Comparison of ENCODE assay signal across 9 mouse cellular contexts in the genomic region with DNA sequence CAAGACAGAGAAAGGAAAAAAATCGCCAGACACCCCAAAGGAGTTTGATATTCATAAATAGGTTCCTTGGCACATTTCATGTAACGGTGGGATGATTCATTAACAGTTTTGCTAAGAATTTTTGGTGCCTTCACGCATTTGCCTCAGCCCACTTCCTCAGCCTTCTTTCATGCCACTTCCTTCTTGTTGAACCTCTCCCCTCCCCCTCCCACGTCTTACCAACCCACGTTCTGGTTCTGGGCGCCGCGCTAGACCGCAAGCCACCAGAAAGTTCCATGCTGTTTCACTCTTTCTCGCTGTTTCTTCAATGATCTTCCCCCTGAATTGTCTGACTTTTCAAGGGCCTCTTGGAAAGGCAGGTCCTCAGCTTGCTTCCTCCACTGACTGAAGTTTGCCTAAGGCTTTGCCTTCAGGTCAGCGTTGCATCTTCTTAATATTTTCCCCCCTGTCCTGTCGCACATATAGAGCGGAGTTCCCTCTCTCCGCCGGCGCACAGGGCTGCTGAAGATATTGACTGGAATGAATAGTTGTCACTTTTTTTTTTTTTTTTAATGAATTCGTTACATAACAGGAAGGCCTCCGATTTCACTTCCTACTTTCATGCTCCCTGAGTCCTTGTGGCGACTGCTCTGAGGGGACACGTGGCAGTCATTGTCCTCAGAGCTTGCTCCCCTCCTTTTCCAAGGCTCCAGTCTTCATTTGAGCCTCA. TPM values are rescaled to one million over a fixed set of nuclear protein-coding genes. Genes with fewer than 3 reads are reported as not detected.
DNase-seq lines count a peak whose midpoint lies in the region; ATAC-seq and TF ChIP-seq lines count a peak whose summit lies in the region.
"Had no signal": no experiment of that assay in that cellular context is flagged by ENCODE, and none has a peak within 500 bp of the region (broad histone marks: within the 10 kb centered on the region; RNA-seq: fewer than 3 reads in every experiment).

No protein-coding gene starts in this region.

- H3K9ac ChIP-seq in intestine, embryonic 14.5 days (ENCODE audit: low read length): no peak overlapping the region
- H3K9ac ChIP-seq: embryonic facial prominence, embryonic 13.5 days had no signal

- H3K27me3 ChIP-seq in testis, adult 2 months (ENCODE audit: control insufficient read depth, insufficient read depth, low read length): no peaks in the 10 kb centered on the region
- no peaks in the 10 kb centered on the region for H3K27me3 ChIP-seq in intestine, embryonic 14.5 days (replicated peaks; ENCODE audit: control insufficient read depth, insufficient read depth, low read length)
- H3K27me3 ChIP-seq in cerebellum, adult 2 months (ENCODE audit: control insufficient read depth, insufficient read depth, low read length): no peaks in the 10 kb centered on the region
- H3K27me3 ChIP-seq: embryonic facial prominence, embryonic 13.5 days had no signal

- no peak overlapping the region for H3K27ac ChIP-seq in testis, adult 2 months (ENCODE audit: control insufficient read depth, insufficient read depth, low read depth, low read length)
- 0 out of 2 replicates have a peak overlapping the region, but pooled peaks have one; percentile 43 for H3K27ac ChIP-seq in intestine, embryonic 14.5 days (ENCODE audit: low read depth)
- no peak overlapping the region for H3K27ac ChIP-seq in cerebellum, adult 2 months (ENCODE audit: insufficient read depth, low read length)
- H3K27ac ChIP-seq: embryonic facial prominence, embryonic 13.5 days had no signal

- peak overlapping the region; percentile 76 for H3K4me3 ChIP-seq in testis, adult 2 months (ENCODE audit: control insufficient read depth, low read depth, low read length)
- no peak overlapping the region for H3K4me3 ChIP-seq in intestine, embryonic 14.5 days (ENCODE audit: low read depth, low read length)
- no peak overlapping the region for H3K4me3 ChIP-seq in cerebellum, adult 2 months (replicated peaks; ENCODE audit: insufficient read depth, low read depth, low read length)
- H3K4me3 ChIP-seq: embryonic facial prominence, embryonic 13.5 days had no signal

- TF ChIP-seq CTCF in testis, adult 2 months (IDR thresholded peaks at IDR 0.05; ENCODE audit: control insufficient read depth, insufficient read depth, insufficient replicate concordance, low read depth, low read length): no peak
- TF ChIP-seq CTCF in cerebellum, adult 2 months (IDR thresholded peaks at IDR 0.05; ENCODE audit: borderline replicate concordance, insufficient read depth, low read depth, low read length): no peak

- no peaks in the 10 kb centered on the region for H3K36me3 ChIP-seq in testis, adult 2 months (ENCODE audit: control insufficient read depth, insufficient read depth, low read length)
- H3K36me3 ChIP-seq in intestine, embryonic 14.5 days (ENCODE audit: control insufficient read depth, insufficient read depth, low read length): no peaks in the 10 kb centered on the region
- H3K36me3 ChIP-seq: embryonic facial prominence, embryonic 13.5 days had no signal

- 83% methylated on average over 20 of the region's 20 CpGs for WGBS in intestine, embryonic 14.5 days
- WGBS in cerebellum, adult 2 months: 81% methylated on average over 20 of the region's 20 CpGs

- H3K4me2 ChIP-seq in intestine, embryonic 14.5 days (ENCODE audit: low read length): no peak overlapping the region

- no peak for TF ChIP-seq POLR2A in testis, adult 2 months (IDR thresholded peaks at IDR 0.05; ENCODE audit: control insufficient read depth, low read depth, low read length)
- no peak for TF ChIP-seq POLR2A in cerebellum, adult 2 months (IDR thresholded peaks at IDR 0.05; ENCODE audit: borderline replicate concordance, insufficient read depth, low read length)

- H3K4me1 ChIP-seq in testis, adult 2 months (ENCODE audit: control insufficient read depth, insufficient read depth, low read length): peaks cover 8% of the 10 kb centered on the region
- no peaks in the 10 kb centered on the region for H3K4me1 ChIP-seq in intestine, embryonic 14.5 days (replicated peaks; ENCODE audit: control insufficient read depth, insufficient read depth, low read length)
- no peaks in the 10 kb centered on the region for H3K4me1 ChIP-seq in cerebellum, adult 2 months (ENCODE audit: control insufficient read depth, insufficient read depth, low read length)

- ATAC-seq in intestine, embryonic 14.5 days (replicated peaks; ENCODE audit: low FRiP score, low TSS enrichment, low read depth): no peak
- ATAC-seq in megakaryocyte-erythroid progenitor cell, adult 5-6 weeks (replicated peaks; ENCODE audit: low FRiP score, low TSS enrichment, poor library complexity, severe bottlenecking): peak; percentile 47

- no peaks in the 10 kb centered on the region for H3K9me3 ChIP-seq in intestine, embryonic 14.5 days (ENCODE audit: control insufficient read depth, low read length)
- H3K9me3 ChIP-seq: embryonic facial prominence, embryonic 13.5 days had no signal

- DNase-seq in testis, postnatal 10 days (ENCODE audit: low spot score): no peak
- no peak for DNase-seq in intestine, embryonic 14.5 days (ENCODE audit: low spot score)
- DNase-seq in thymus, postnatal 4 days: peak; percentile 78
- no peak for DNase-seq in cerebellum, adult 2 months
- DNase-seq in adrenal gland, adult 18-20 months (ENCODE audit: low spot score in 2 of 2): no peak
- no peak for DNase-seq in layer of hippocampus, postnatal 10 days (ENCODE audit: low spot score in 2 of 2)

RNA-seq across cellular contexts. Expression of gene Lcp1, which starts 48.5 kb away (rescaled TPM):
- 0.68 and 0.90 TPM in 2 replicates for polyA plus RNA-seq in testis, adult 2 months (2012; rRNA removed)
- 58.3 and 61.2 TPM in 2 replicates for polyA plus RNA-seq in intestine, embryonic 14.5 days (2014; fragmentation: Nextera tagmentation; extraction: Ambion mirVana)
- 21.1 and 39.8 TPM in 2 replicates for total RNA-seq in megakaryocyte-erythroid progenitor cell, adult 5-6 weeks (2014; fragmentation: Nextera tagmentation)
- 29.1 and 29.8 TPM in 2 replicates for total RNA-seq in megakaryocyte-erythroid progenitor cell, adult 5-6 weeks (2017)
- polyA plus RNA-seq in cerebellum, adult 2 months (2012; rRNA removed): 8.1 and 9.1 TPM in 2 replicates
- total RNA-seq in adrenal gland, adult 18-20 months (2021): 10 to 100 TPM; 14.8 to 26.2 TPM
- 1 to 10 TPM; 8.5 to 8.8 TPM for total RNA-seq in layer of hippocampus, postnatal 10 days (2021)

RNA-seq across cellular contexts. Expression of gene Lrrc63, which starts 48.7 kb away (rescaled TPM):
- 36.3 and 42.3 TPM in 2 replicates for polyA plus RNA-seq in testis, adult 2 months (2012; rRNA removed)
- 0.07 TPM in 1 of 2 replicates, not detected in the other for polyA plus RNA-seq in intestine, embryonic 14.5 days (2014; fragmentation: Nextera tagmentation; extraction: Ambion mirVana)
- total RNA-seq in megakaryocyte-erythroid progenitor cell, adult 5-6 weeks (2014; fragmentation: Nextera tagmentation): not detected in 2 replicates
- total RNA-seq in megakaryocyte-erythroid progenitor cell, adult 5-6 weeks (2017): not detected in 2 replicates
- polyA plus RNA-seq in cerebellum, adult 2 months (2012; rRNA removed): 0.03 TPM in 1 of 2 replicates, not detected in the other
- total RNA-seq in adrenal gland, adult 18-20 months (2021): not detected
- total RNA-seq in layer of hippocampus, postnatal 10 days (2021): not detected
- polyA plus RNA-seq: embryonic facial prominence, embryonic 13.5 days had no signal
